Mouse (Mus musculus): ENCODE measurements around the gene Stard9. TPM values are rescaled to one million over a fixed set of nuclear protein-coding genes. Genes with fewer than 3 reads are reported as not detected.

Gene Stard9
- total RNA-seq, 2 experiments from 2014 or later: 8.1 to 9.9 TPM

DNA sequence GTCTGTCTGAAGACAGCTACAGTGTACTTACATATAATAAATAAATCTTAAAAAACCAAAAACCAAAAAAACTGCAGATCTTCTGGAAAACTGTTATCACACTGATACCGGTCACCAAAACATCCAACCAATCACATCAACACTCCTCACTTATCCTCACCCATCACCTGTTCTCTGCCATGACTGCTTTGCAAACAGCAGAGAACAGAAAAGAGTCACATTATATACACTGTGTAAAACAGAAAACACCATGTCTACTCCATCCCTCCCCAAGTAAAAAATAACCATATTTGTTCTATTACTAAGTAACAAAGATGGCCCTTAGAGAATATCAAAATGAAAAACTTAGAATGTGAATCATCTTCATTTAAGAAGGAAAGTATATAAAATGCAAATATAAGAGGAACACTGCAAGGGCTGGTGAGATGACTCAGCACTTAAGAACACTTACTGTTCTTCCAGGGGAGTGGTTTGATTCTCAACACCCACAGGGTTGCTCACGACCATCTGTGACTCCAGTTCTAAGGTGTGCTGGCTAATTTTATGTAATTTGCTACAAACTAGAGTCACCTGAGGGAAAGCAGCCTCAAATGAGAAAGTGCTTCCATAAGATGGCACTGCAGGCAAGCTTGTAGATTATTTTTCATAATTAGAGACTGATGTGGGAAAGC, 141.5 kb downstream of the Stard9 start:
- TF ChIP-seq CTCF (conservative IDR thresholded peaks at IDR 0.05): peak; percentile 40
- H3K27ac ChIP-seq: no peak overlapping the region
- no peak overlapping the region for H3K4me3 ChIP-seq
- peak in 1 of 2 experiments; percentile 32 for DNase-seq (ENCODE audit: low spot score in 2 of 2)

Other genes starting within 250 kb of the Stard9 start
- 10 to 100 TPM; 12.6 to 14.8 TPM for gene Ganc, start 225.2 kb upstream of the Stard9 start, total RNA-seq (2021)
- 10 to 100 TPM; 41.0 to 43.4 TPM for gene Tmem87a, start 225.0 kb upstream of the Stard9 start, total RNA-seq (2021)
- gene Capn3, start 173.1 kb upstream of the Stard9 start, total RNA-seq (2021): 10 to 100 TPM; 19.8 to 20.9 TPM
- 100 to 1,000 TPM; 159 to 161 TPM for gene Zfp106, start 65.3 kb upstream of the Stard9 start, total RNA-seq (2021)
- gene Snap23, start 61.5 kb upstream of the Stard9 start, total RNA-seq (2021): 10 to 100 TPM; 19.6 to 19.8 TPM
- gene Haus2, start 19.7 kb upstream of the Stard9 start, total RNA-seq (2021): 10 to 100 TPM; 14.9 to 15.7 TPM
- gene Lrrc57, start 19.6 kb upstream of the Stard9 start, total RNA-seq (2021): 10 to 100 TPM; 34.7 to 43.4 TPM
- gene Cdan1, start 221.0 kb downstream of the Stard9 start, total RNA-seq (2021): 10 to 100 TPM; 24.0 to 38.2 TPM
- gene Ttbk2, start 221.5 kb downstream of the Stard9 start, total RNA-seq (2021): 10 to 100 TPM; 70.6 to 71.4 TPM